Mouse (Mus musculus): ENCODE data around the gene Cavin4.
"Not testable (repeated sequence)": the region's sequence is repeated elsewhere in the genome, so short reads cannot be mapped to it uniquely, and the experiment has no call there.

Cavin4 gene

DNA sequence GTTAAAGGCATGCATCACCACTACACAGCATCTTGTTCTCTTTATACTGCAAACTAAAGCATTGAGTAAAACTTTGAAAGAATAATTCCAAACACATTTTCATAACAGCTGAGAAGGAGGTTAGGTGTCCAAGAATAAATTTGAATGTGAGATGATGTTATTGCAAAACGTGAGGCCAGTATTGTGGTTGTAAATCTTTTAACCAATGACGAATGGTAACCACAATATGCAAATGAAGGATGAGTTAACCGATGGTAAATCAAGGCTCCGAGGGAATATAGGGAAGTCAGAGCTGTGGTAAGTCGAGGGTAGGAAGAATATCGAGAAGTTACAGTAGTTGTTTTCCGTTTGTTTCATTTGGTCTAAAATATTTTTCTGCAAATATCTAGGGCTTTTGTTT is 11.1 kb downstream of the Cavin4 start:
- no peak for DNase-seq

DNA sequence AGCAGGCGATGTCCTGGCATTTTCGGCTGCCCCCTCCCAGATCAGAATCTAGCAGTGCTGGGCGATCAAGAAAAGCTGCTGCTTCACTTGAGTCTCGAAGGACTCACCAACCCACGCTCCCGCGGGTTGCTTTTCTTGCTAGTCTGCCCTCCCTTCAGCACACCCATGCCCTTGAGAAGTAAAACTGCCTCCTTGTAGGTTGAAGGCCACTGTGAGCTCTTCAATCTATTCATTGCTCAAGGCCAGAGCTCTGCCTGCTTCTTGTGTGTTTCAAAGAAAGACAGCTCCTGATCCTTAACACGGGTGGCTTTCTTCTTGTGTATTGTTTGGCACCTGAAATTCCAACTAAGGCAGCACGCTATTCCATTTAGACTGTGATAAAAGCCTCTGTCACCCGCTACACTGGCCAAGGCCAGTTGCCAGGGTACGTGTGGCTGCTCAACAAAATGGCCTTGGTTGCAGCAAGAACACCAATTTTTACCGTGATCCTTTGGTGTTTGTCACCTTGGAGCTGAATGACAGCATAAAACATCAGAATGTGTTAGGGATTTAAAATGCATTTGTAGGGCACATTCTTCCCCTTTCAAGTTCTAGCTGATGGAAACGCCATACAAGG is 13.4 kb downstream of the Cavin4 start:
- DNase-seq, result no peak

DNA sequence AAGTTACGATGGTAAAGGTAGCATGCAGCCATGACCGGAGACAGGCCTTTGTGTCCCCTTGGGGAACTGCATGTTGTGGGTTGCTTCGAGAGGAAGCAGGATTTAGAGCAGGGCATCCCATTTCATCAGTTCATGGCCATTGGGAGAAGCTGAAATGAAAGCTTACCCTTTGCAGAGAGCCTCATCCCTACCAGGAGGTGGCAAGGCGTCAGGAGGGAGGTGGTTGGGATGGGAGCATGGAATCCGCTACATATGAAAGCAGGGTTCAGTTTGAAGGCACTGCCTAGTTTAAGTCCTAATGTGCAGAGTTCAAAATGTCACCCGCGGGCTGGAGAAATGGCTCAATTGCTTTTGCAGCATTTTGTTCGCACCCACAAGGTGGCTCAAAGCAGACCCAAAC is 14.0 kb downstream of the Cavin4 start:
- no peak for DNase-seq

DNA sequence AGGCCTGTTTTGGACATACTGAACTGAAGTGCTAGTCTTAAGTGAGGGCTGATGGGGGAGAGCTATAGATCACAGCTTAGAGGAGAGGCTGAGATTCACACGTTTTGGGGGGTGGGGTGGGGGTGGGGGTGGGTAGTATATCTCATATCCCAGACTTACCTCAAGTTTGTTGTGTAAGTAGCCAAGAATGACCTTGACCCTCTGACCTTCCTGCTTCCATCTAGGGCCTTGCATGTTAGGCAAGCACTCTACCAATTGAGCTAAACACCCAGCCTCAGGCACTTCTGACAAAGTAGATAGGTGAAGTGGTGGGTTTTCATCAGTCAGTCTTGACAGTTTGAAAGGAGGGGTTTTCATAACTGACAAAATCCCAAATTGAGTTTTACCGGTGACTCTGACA is 14.5 kb downstream of the Cavin4 start:
- no peak for DNase-seq

DNA sequence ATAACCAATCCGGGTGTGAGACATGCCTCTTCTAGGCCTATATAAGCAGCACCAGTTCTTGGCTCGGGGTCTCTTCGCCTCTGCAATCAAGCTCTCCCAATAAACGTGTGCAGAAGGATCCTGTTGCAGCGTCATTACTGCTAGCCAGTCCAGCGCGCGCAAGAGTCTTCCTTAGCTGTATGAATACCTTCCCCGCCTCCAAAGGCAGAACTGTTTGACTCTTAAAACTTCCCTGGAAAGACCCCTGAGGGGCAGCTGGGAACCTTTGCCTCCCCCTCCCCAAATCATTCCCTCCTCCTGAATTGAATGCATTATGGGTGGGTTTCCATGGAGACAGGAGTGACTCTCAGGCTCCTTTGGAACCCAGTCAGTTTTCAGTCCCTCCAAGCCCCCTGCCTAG is 15.5 kb downstream of the Cavin4 start:
- DNase-seq, result no peak

DNA sequence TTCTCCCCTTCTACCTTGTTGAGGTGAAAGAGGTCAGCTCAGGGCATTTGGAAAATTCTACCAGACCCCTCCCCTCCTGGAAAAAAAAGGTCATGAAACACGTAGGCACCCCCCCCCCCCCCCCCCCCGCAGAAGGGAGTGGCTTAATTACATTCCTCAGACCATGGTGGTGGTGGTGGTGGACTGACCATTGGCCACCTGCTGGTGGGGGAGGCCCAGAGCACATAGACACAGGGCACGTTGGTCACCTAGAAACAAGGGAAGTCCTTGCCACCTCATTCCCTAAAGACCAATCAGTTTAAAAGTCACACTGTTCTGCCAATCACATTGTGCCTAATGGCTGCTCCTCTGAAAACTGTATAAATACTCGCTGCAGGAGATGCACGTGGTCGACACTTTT is 16.4 kb downstream of the Cavin4 start:
- not testable (repeated sequence) for DNase-seq

DNA sequence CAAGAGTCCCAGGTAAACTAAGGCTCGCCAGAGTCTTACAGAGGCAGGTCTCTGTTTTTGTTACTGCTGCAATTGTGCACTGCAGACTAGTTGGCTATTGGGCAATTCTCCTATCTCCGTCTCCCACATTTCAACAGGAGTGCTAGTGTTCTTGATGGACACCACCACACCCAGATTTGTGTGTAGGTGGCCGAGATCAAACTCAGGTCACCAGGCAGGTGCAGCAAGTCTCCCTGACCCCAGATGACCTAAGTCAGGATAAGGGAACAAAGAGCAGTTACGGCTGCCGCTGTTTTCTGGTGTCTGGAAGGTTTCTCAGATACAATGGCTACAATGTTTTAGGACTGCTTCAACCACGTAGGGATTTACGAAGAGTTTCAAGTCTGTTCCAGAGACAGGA is 16.9 kb downstream of the Cavin4 start:
- no peak for DNase-seq

DNA sequence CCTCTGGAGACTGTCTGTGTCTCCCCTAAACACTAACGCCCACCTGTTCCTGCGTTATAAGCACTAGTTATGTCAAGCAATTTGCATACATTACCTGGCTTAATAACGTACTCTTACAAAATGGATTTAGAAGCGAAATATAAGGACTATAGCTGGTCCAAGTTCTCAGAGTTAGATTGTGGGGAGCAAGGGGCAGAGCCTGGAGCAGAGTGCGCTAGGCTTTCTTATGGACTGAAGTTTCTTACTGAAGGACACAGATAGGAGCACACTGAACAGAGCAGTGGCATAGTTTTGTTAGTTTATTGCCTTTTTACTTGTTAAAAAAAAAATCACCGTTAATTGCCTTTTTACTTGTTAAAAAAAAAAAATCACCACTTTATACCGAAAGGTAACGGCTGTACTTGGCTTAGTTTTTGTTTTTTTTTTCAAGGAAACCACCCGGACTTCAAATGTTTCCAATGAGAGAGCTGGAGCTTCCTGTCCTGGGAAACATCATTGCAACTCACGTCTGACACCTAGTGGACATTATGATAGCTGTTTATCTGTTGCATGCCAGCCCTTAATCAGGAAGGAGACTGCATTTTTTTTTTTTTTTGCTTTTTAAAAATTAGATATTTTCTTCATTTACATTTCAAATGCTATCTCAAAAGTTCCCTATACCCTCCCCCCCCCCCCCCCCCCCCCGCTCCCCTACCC is 17.5 kb downstream of the Cavin4 start:
- DNase-seq, result peak; percentile 43

DNA sequence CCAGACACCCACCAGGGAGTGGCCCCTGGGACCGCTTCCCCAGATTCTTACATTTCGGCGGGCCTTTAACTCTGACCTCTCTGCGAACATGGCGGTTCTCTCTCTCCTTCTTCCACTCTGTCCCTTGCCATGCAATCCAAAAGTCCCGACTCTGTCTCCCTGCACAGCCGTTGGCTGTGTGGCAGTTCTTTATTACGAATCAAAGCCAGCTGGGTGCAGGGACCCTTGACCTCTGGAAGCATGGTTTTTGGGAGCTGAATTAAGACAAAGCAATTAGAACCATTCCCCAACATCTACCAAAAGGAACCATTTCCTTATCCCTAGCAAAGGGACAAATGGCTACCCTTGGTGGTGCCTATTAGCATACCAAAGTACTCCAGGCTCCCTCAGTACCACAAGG is 19.8 kb downstream of the Cavin4 start:
- no peak for DNase-seq

DNA sequence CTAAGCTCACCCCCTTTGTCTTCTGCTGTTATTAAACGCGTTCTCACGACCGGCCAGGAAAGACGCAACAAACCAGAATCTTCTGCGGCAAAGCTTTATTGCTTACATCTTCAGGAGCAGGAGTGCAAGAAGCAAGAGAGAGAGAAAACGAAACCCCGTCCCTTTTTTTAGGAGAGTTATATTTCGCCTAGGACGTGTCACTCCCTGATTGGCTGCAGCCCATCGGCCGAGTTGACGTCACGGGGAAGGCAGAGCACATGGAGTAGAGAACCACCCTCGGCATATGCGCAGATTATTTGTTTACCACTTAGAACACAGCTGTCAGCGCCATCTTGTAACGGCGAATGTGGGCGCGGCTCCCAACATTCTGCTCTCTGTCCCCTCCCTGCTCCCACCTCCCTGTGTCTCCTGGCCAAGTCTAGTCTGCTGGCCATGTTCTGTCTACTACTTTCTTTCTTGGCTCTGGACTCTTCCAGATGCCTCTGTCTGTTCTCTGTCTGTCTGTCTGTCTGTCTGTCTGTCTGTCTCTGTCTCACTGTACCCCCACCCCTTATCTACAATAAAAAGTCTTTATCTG is 20.4 kb downstream of the Cavin4 start:
- not testable (repeated sequence) for DNase-seq

DNA sequence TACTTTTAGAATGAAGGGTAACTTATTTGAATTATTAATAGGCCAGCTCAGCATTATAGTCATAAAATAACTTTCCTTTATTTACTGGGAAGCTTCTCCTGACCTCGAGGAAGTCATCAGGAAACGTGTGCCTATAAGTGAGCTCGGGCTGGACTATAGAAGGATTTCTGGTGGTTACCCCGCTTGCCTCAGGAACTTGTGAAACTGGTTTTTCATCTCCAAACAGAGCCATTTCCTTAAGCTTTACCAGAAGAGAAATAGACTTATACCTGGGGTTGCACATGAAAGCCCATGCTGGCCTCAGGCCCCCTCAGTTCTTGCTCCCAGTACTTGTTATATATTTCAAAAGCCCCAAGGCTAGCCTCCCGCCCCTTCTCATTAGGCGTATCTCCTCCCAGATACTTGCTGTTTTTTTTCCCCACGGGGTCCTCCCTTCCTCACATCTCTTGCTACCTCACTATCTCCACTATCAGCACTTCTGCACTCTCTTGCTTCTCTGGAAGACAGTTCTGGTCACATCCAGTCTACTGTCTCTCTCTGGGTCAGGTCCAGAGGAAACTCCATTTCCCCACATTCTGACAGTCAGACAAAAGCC is 21.4 kb downstream of the Cavin4 start:
- no peak for DNase-seq

DNA sequence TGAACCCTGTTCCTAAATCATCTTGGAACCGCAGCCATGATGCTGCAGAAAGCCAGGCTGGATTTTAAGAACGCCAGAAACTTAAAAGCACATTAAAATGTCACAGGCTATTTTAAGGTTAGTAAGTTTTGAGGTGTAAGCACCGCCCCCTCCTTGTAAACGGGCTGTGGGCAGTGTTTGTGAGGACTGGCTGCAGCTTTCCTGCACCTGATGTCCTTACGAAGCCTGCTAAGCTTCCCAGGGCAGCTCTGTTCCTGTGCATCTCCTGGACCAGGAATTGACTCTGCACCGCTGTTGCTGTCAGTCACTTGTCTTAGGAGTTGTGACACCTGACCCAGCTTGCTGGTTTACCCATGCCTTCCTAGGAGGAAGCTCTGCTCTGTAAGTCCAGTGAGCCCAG is 24.8 kb downstream of the Cavin4 start:
- no peak for DNase-seq

DNA sequence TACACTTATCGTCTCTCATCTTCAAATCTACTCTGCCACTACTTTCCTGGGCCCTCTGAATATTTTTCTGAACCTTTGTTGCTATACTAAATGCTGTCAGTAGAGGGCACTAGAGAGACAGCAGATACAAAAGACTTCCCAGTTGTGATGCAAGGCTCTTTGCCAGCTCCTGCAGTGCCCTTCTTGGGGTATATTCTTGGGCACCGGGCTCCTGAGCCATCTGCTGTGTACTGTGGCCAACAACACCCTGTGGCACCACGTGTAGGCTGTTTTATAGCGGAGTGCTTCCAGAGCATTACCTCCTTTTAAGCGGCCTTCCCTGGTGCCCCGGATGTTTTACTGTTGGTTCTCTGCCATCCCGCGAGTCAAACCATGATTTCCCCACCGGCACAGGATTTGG is 27.3 kb downstream of the Cavin4 start:
- DNase-seq, result peak; percentile 64

DNA sequence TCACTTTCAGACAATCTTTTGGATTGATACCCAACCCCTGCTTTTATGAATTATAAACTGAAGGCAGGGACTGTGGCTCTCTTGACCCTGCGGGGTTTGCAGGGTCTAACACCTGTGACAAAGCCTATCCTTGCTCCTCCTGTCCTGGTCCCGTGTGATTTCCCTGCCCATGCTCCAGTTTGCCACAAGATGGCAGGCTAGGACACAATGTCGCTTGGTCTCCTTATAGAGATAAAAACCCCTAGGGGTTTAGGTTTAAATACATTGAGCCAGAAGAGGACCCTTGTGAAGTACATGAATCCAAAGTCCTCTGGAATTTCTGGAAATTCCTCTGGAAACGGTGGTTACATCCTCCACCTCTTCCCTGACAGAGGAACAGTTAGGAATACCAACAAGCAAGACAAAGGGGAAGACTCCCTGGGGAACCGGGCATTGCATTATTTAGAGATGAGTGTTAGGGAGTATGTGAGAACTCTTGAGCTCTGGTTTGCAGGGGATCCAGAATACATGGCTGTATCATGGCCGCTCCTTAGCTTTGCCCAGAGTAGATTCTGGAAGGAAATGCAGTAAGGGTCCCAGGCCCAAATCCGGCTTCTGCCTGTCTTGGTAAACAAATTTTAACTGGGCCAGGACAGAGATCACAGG is 28.6 kb downstream of the Cavin4 start:
- peak; percentile 57 for DNase-seq

DNA sequence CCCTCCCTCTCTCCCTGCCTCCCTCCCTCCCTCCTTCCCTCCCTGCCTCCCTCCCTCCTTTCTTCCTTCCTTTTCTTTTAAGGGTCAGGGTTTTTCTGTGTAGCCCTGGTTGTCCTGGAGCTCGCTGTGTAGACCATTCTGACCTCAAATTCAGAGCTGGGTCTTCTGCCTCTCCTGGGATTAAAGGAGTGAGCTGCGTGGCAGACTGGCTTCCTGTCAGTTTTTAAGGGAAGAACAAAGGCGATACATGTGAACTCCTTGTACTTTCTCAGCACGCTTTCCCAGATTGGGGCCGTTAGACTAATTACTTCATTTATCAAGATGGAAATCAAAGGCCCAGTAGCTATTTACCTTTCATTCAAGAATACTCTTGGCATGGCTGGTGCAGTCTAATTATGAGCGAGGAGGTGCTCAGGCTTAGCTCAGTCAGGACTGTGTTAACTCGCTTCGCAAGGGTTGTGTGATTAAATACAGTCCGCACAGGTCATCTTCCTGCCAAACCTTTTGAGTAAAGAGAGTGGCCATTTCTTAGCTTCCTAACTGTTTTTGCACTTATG is 29.5 kb downstream of the Cavin4 start:
- no peak for DNase-seq

DNA sequence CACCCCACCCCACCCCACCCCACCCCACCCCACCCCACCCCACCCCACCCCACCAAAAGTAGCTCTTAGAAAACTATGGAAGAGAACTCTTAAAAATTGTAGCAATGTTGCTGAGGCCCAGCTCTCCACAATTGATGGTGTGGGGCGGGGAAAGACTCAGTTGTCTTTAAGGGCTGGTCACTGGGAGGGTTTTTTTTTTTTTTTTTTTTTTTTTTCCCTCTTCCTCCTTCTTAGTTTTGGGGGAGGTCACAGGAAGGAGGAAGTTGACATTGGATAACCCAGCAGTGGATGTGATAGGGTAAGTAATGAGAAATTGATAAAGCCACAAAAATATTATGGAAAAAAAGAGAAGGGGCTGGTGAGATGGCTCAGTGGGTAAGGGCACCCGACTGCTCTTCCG is 33.4 kb downstream of the Cavin4 start:
- no peak for DNase-seq

DNA sequence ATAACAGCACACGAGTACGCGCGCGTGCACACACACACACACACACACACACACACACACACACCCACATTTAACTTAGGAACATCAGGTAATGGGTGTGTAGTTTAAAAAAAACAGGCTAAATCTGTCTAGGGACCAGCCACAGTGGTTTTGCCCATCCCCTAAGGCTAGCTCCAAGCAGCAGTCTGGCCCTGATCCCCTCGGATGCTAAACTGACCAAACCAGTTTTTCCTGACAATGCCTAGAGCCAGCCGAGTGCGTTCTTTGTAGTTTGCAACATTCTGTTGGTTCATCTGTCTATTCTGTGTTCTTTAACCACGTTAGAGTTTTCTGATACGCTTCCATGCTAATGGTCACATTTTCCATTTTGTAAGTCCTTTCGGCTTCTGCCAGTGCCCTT is 34.0 kb downstream of the Cavin4 start:
- DNase-seq, result no peak

DNA sequence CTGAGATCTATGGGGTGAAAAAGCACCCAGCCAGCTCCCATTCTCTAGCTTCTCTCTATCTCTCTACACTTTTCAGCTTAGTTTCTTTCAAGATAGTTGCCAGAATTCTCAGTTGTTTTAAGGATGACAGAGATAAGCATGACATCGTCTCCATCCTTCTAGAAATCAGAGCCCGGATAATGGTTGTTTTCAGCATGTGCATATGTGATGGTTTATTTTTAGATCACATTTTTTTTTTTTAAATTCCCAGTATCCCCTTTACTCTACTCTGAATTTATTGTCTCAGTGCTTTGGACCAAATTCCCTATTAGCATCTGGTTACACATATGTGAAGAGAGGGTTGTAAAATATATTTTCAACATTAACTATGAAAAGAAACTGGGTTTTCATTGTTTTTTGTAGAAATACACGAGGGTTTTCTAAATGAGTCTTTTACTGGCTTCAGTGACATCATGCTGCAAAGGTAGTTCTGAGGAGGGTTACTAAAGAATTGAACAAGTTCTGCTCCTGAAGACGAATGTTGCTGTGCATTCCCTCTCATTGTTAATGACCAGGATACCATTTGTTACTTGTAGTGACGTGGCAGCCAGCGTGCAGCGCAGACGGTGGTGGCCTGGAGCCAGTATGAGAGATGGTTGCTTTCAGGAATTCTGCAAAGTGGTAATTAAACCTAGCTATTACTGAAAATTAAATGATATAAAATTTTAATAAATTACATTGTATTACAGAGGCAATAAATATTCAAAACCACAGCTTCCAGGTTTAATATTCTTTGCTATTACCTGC is 52.7 kb downstream of the Cavin4 start:
- no peak for DNase-seq

DNA sequence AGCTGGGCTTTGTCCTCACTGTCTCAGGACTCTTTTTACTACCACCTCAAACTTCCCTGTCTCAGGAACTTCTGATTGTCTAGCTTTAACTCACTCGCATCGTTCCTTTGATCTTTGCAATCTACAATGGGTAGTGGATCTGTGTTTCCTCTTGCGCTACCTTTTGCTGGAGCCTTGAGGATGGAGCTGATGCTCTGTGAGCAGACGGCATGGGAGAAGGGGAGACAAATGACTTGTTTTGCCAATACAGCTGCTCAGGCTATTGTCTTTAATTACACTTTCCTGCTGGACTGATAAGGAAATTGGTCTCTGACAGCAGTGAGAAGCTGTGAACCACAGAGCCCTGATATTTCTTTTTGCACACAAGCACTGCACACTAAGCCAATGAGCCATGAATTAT is 53.5 kb downstream of the Cavin4 start:
- DNase-seq, result no peak

Measured in right cerebral cortex, adult 18-20 months (tissue).